Mouse (Mus musculus) kidney, adult 2 months (tissue): ENCODE measurements around the gene Fyb2.

Experiments used
- CTCF ChIP-seq: fragments of 200-500 bp; conservative IDR thresholded peaks from 2 replicates; pipeline ENCODE4 v1.5.1; 2011; ENCODE audit warnings: low read depth, mild to moderate bottlenecking, control low read depth, low read length, moderate library complexity, mixed read lengths; ENCODE audit not compliant: insufficient read depth, insufficient read length
- POLR2A ChIP-seq: fragments of 200-500 bp; IDR thresholded peaks from one replicate; pipeline ENCODE4 v1.6.1; 2011; ENCODE audit warnings: low read depth, low read length, control low read depth

GRCm38 (mm10) chr4:104870196-104870595 is 43.1 kb upstream of the Fyb2 start:
- TF ChIP-seq POLR2A = no peak
- TF ChIP-seq CTCF = no peak
